Mouse (Mus musculus) neural tube, embryonic 15.5 days (tissue): Measurements from ENCODE around the gene Lima1. TPM values are rescaled to one million over a fixed set of nuclear protein-coding genes. Genes with fewer than 3 reads are reported as not detected.
A peak's percentile ranks its signal among the peaks of the same experiment; 100 is the strongest.

ENCODE experiments used
- ATAC-seq: fragments of 200-750 bp; cut with Nextera tagmentation; 2 replicates; pipeline ENCODE4 v1.8.0; 2017; ENCODE audit warnings: mild to moderate bottlenecking, moderate TSS enrichment, moderate library complexity; ENCODE audit not compliant: low FRiP score
- H3K27ac ChIP-seq: fragments of 300-500 bp; sonication (generic); replicated peaks from 2 replicates; pipeline ENCODE4 v1.5.1; 2015; ENCODE audit warnings: mild to moderate bottlenecking, inconsistent platforms
- H3K27me3 ChIP-seq: fragments of 300-500 bp; sonication (generic); replicated peaks from 2 replicates; pipeline ENCODE4 v1.6.1; 2015; ENCODE audit warnings: inconsistent platforms
- H3K36me3 ChIP-seq: fragments of 300-500 bp; sonication (generic); 2 replicates; pipeline ENCODE4 v1.6.1; 2015; ENCODE audit warnings: inconsistent platforms
- H3K4me1 ChIP-seq: fragments of 300-500 bp; sonication (generic); 2 replicates; pipeline ENCODE4 v1.6.1; 2015; ENCODE audit warnings: inconsistent platforms
- H3K4me2 ChIP-seq: fragments of 300-500 bp; sonication (generic); 2 replicates; pipeline ENCODE4 v1.6.1; 2015; ENCODE audit warnings: inconsistent platforms, mild to moderate bottlenecking, moderate library complexity
- H3K4me3 ChIP-seq: fragments of 300-500 bp; sonication (generic); replicated peaks from 2 replicates; pipeline ENCODE4 v1.5.1; 2015; ENCODE audit warnings: mild to moderate bottlenecking, inconsistent platforms
- H3K9ac ChIP-seq: fragments of 300-500 bp; sonication (generic); replicated peaks from 2 replicates; pipeline ENCODE4 v1.6.1; 2015; ENCODE audit warnings: mild to moderate bottlenecking, inconsistent platforms
- H3K9me3 ChIP-seq: fragments of 300-500 bp; sonication (generic); replicated peaks from 2 replicates; pipeline ENCODE4 v1.6.1; 2016; ENCODE audit warnings: inconsistent platforms
- WGBS: fragments of 180-500 bp; shearing (Covaris S2); methylation state at CpG from one replicate; pipeline ENCODE4 v1.1.7; 2015; ENCODE audit warnings: mixed read lengths; 5-methylcytosine and 5-hydroxymethylcytosine counted together
- polyA plus RNA-seq: library from polyadenylated mRNA; unstranded; fragments of >200 nt; fragmentation: Nextera tagmentation; extraction: Ambion mirVana; gene quantifications from 2 replicates; pipeline ENCODE4 v1.2.1, GENCODE M21; 2015

Lima1 gene
- polyA plus RNA-seq, 1 experiment from 2014 or later = 15.6 TPM

GRCm38 (mm10) chr15:99771004-99771500 is 104.2 kb downstream of the Lima1 start:
- no peaks in the 10 kb centered on the region for H3K36me3 ChIP-seq
- H3K4me3 ChIP-seq = peak overlapping the region; percentile 80
- no peak for ATAC-seq
- H3K4me2 ChIP-seq = peak overlapping the region; percentile 73
- H3K9ac ChIP-seq = peak overlapping the region; percentile 95
- peaks cover 30% of the 10 kb centered on the region for H3K4me1 ChIP-seq
- H3K27me3 ChIP-seq = no peaks in the 10 kb centered on the region
- no peaks in the 10 kb centered on the region for H3K9me3 ChIP-seq
- H3K27ac ChIP-seq = peak overlapping the region; percentile 95
- 32% methylated on average over 5 of the region's 5 CpGs for WGBS

DNA sequence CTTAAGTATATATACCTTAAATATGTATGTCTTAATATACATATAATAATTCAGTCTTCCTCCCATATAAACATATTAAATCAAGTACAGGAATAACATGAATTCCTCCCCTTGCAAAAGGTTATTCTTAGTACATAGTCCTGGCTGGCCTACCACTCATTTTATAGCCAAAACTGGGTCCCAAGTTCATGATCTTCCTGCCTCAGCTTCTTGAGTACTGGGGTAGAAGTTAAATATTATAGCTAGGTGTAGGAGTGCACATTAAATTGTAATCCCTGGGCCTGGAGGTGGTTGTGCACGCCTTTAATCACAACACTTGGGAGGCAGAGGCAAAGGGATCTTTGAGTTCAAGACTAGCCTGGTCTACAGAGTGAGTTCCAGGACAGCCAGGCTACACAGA is 106.5 kb downstream of the Lima1 start:
- H3K9me3 ChIP-seq = no peaks in the 10 kb centered on the region
- H3K9ac ChIP-seq = no peak overlapping the region
- WGBS = 93% methylated on average over 1 of the region's 1 CpGs
- H3K27me3 ChIP-seq = no peaks in the 10 kb centered on the region
- no peak for ATAC-seq
- no peak overlapping the region for H3K27ac ChIP-seq
- peaks cover 30% of the 10 kb centered on the region for H3K4me1 ChIP-seq
- H3K36me3 ChIP-seq = no peaks in the 10 kb centered on the region
- H3K4me3 ChIP-seq = no peak overlapping the region
- H3K4me2 ChIP-seq = no peak overlapping the region

- H3K36me3 ChIP-seq = no peaks in the 10 kb centered on the region
These were observed 107.8 kb downstream of the Lima1 start for GRCm38 (mm10) chr15:99767467-99767866.

GRCm38 (mm10) chr15:99754204-99754603 is 121.1 kb downstream of the Lima1 start:
- H3K27ac ChIP-seq = no peak overlapping the region
- H3K36me3 ChIP-seq = peaks cover 5% of the 10 kb centered on the region; the same call in 1 of the 2 replicates
- H3K4me3 ChIP-seq = no peak overlapping the region
- no peak overlapping the region for H3K9ac ChIP-seq
- 0 out of 2 replicates have a peak, but pooled peaks cover 8% of the 10 kb centered on the region for H3K4me1 ChIP-seq
- 68% methylated on average over 3 of the region's 3 CpGs for WGBS
- no peak for ATAC-seq
- H3K27me3 ChIP-seq = no peaks in the 10 kb centered on the region
- H3K4me2 ChIP-seq = no peak overlapping the region
- no peaks in the 10 kb centered on the region for H3K9me3 ChIP-seq

More at GRCm38 (mm10) chr15:99767467-99767866, 107.8 kb downstream of the Lima1 start:
- Histone ChIP-seq H3K27ac (no peak overlapping the region), H3K9me3 (no peaks in the 10 kb centered on the region), H3K9ac (no peak overlapping the region), H3K27me3 (no peaks in the 10 kb centered on the region), H3K4me2 (no peak overlapping the region), H3K4me3 (no peak overlapping the region), H3K4me1 (peaks cover 25% of the 10 kb centered on the region)
- no peak for ATAC-seq
- 69% methylated on average over 4 of the region's 4 CpGs for WGBS

DNA sequence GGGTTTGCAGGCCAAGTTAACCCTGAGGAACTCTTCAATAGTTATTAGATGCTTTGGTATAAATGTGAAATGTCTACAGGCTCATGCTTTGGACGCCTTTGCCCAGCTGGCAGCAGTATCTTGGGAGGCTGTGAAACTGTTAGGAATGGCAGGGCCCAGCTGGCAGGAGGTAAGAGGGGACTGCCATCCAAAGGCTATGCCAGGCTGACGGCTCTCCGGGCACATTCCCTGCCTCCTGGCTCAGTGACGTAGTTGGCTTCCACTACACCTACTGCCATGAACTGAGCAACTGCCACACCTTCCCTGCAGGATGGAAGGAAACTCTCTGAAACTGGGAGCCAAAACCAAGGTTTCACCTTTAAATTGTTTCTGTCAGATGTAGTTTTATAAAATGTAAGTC is 135.0 kb downstream of the Lima1 start:
- Histone ChIP-seq H3K4me1 (no peaks in the 10 kb centered on the region), H3K27ac (no peak overlapping the region), H3K9me3 (no peaks in the 10 kb centered on the region), H3K36me3 (peaks cover 81% of the 10 kb centered on the region), H3K9ac (no peak overlapping the region), H3K4me3 (no peak overlapping the region), H3K4me2 (no peak overlapping the region), H3K27me3 (no peaks in the 10 kb centered on the region)
- WGBS = 85% methylated on average over 4 of the region's 4 CpGs
- no peak for ATAC-seq

DNA sequence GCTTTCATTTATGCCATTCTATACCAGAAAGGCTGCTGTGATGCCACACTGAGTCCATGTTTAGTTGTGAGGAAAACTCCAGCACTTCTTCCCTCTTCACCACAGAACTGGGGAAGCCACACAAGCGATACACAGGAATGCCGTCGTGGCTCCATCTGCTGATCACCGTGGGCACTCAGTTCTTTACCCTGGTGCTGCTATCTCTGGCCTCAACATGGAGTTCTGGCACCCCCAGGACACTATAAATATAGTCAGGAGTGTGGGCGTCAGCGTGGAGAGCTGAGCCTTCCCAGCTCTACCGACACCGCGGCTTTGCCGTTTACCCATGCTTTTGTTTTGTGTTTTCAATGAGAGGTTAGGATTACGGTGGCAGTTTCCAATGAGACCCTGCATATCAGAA is 138.6 kb downstream of the Lima1 start:
- Histone ChIP-seq H3K9me3 (no peaks in the 10 kb centered on the region), H3K4me3 (no peak overlapping the region), H3K27me3 (no peaks in the 10 kb centered on the region), H3K4me1 (no peaks in the 10 kb centered on the region), H3K9ac (no peak overlapping the region), H3K36me3 (peaks cover 72% of the 10 kb centered on the region), H3K4me2 (no peak overlapping the region), H3K27ac (no peak overlapping the region)
- WGBS = 90% methylated on average over 11 of the region's 11 CpGs
- no peak for ATAC-seq

- no peak overlapping the region for H3K4me2 ChIP-seq
- no peaks in the 10 kb centered on the region for H3K4me1 ChIP-seq
- H3K27me3 ChIP-seq = no peaks in the 10 kb centered on the region
- no peak for ATAC-seq
- 97% methylated on average over 2 of the region's 2 CpGs for WGBS
- H3K27ac ChIP-seq = no peak overlapping the region
- H3K9ac ChIP-seq = no peak overlapping the region
- H3K9me3 ChIP-seq = no peaks in the 10 kb centered on the region
- peaks cover 63% of the 10 kb centered on the region for H3K36me3 ChIP-seq
- H3K4me3 ChIP-seq = no peak overlapping the region
These were observed 139.6 kb downstream of the Lima1 start for GRCm38 (mm10) chr15:99735631-99736030.

- Histone ChIP-seq H3K27ac (no peak overlapping the region), H3K4me2 (no peak overlapping the region), H3K4me1 (no peaks in the 10 kb centered on the region), H3K9me3 (no peaks in the 10 kb centered on the region), H3K36me3 (peaks cover 52% of the 10 kb centered on the region), H3K4me3 (no peak overlapping the region), H3K27me3 (no peaks in the 10 kb centered on the region), H3K9ac (no peak overlapping the region)
- ATAC-seq = no peak
- WGBS = 95% methylated on average over 5 of the region's 5 CpGs
These were observed 142.1 kb downstream of the Lima1 start for GRCm38 (mm10) chr15:99733186-99733585.

DNA sequence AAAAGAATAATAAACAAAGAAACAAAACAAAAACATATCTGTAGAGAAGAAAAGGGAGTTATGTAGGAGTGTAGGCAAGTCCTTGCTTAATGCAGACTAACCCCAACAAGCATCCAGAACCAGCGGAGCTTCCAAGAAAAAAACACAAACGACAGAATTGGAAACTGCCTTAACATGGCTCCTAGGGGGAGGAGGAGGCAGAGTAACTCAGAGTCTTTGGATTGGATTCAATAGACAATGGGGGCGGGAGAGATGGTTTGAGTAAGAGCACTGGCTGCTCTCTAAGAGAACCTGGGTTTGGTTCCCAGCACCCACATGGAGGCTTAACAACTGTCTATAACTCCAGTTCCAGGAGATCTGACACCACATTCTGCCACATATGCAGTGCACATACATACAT is 143.6 kb downstream of the Lima1 start:
- Histone ChIP-seq H3K36me3 (peaks cover 46% of the 10 kb centered on the region), H3K4me2 (no peak overlapping the region), H3K27ac (no peak overlapping the region), H3K9ac (no peak overlapping the region), H3K4me1 (peaks cover 7% of the 10 kb centered on the region), H3K27me3 (no peaks in the 10 kb centered on the region), H3K9me3 (no peaks in the 10 kb centered on the region), H3K4me3 (no peak overlapping the region)
- ATAC-seq = no peak
- 93% methylated on average over 3 of the region's 3 CpGs for WGBS

DNA sequence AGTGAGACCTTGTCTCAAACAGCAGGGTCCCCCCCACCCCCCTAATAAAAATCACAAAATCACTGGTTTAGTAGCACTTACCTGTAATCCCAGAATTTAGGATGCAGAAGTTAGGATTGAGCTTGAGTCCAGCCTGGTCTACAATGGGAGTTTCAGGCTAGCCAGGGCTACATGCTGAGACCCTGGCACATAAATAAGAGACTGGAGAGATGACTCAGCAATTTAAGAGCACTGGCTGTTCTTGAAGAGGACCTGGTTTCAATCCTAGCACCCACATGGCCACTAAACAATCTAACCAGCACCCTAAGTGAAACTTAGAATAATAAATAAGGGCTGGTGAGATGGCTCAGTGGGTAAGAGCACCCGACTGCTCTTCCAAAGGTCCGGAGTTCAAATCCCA is 144.1 kb downstream of the Lima1 start:
- H3K4me3 ChIP-seq = no peak overlapping the region
- no peak overlapping the region for H3K9ac ChIP-seq
- H3K27me3 ChIP-seq = no peaks in the 10 kb centered on the region
- no peak for ATAC-seq
- no peak overlapping the region for H3K4me2 ChIP-seq
- peaks cover 12% of the 10 kb centered on the region for H3K4me1 ChIP-seq
- no peaks in the 10 kb centered on the region for H3K9me3 ChIP-seq
- WGBS = 100% methylated on average over 2 of the region's 2 CpGs
- H3K27ac ChIP-seq = no peak overlapping the region
- peaks cover 44% of the 10 kb centered on the region for H3K36me3 ChIP-seq

DNA sequence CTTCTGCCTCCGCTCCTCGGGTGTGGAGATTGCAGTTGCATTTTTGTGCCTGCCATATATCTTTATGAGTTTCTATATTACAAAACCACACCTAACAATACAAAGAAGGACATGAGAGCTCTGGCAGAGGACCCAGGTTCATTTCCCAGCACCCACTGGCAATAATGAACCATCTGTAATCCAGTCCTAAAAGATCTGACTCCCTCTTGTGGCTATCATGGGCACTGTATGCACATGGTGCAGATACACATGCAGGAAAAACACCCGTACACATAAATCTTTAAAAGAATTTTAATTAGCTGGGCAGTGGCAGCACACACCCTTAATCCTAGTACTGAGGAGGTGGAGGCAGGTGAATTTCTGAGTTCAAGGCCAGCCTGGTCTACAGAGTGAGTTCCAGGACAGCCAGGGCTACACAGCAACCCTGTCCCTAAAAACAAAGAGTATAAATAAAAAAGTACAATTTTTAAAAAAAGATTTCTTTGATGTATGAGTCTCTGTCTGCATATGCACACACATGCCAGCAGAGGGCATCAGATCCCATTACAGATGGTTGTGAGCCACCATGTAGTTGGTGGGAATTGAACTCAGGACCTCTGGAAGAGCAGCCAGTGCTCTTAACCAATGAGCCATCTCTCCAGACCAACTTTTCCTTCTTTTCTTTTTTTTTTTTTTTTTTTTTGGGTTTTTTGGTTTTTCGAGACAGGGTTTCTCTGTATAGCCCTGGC is 146.0 kb downstream of the Lima1 start:
- peaks cover 32% of the 10 kb centered on the region for H3K36me3 ChIP-seq

More for the DNA sequence above, 146.0 kb downstream of the Lima1 start:
- no peak for ATAC-seq
- H3K9me3 ChIP-seq = no peaks in the 10 kb centered on the region
- no peak overlapping the region for H3K9ac ChIP-seq
- WGBS = 100% methylated on average over 4 of the region's 4 CpGs
- peaks cover 24% of the 10 kb centered on the region for H3K4me1 ChIP-seq
- H3K27ac ChIP-seq = no peak overlapping the region
- H3K27me3 ChIP-seq = no peaks in the 10 kb centered on the region
- H3K4me2 ChIP-seq = no peak overlapping the region
- no peak overlapping the region for H3K4me3 ChIP-seq
